Mouse (Mus musculus) bone marrow, adult 2 months (tissue): ENCODE results near the gene C1s1. TPM values are rescaled to one million over a fixed set of nuclear protein-coding genes. Genes with fewer than 3 reads are reported as not detected.
"Not testable (repeated sequence)": the region's sequence is repeated elsewhere in the genome, so short reads cannot be mapped to it uniquely, and the experiment has no call there.

Source experiments
- H3K27ac ChIP-seq: fragments of 200-500 bp; 2 replicates; pipeline ENCODE4 v1.5.1; 2012; ENCODE audit warnings: low read depth, mild to moderate bottlenecking, control low read depth, inconsistent platforms, low read length; ENCODE audit not compliant: control insufficient read depth, poor library complexity, insufficient read depth
- H3K4me1 ChIP-seq: fragments of 200-500 bp; 2 replicates; pipeline ENCODE4 v1.6.1; 2011; ENCODE audit warnings: low read length; ENCODE audit not compliant: control insufficient read depth, insufficient read depth
- H3K4me3 ChIP-seq: fragments of 200-500 bp; replicated peaks from 2 replicates; pipeline ENCODE3; 2011; ENCODE audit warnings: mild to moderate bottlenecking, low read depth, low read length, control low read depth; ENCODE audit not compliant: control insufficient read depth
- CTCF ChIP-seq: fragments of 200-500 bp; IDR thresholded peaks from 2 replicates; pipeline ENCODE4 v1.5.1; 2011; ENCODE audit warnings: low read length, control low read depth; ENCODE audit not compliant: control insufficient read depth, insufficient read depth
- POLR2A ChIP-seq: fragments of 200-500 bp; IDR thresholded peaks from 2 replicates; pipeline ENCODE4 v1.6.1; 2011; ENCODE audit warnings: low read depth, mild to moderate bottlenecking, control low read depth, low read length, borderline replicate concordance; ENCODE audit not compliant: control insufficient read depth
- WGBS: fragments of 180-500 bp; shearing (Covaris S2); methylation state at CpG from one replicate; pipeline ENCODE4 v1.1.7; 2018; 5-methylcytosine and 5-hydroxymethylcytosine counted together
- polyA plus RNA-seq: library from polyadenylated mRNA; stranded (reverse); fragments of >200 nt; gene quantifications from 2 replicates; pipeline ENCODE4 v1.2.4, GENCODE M21; 2011; ENCODE audit warnings: low replicate concordance; ENCODE audit not compliant: missing spikeins, insufficient read depth, insufficient read length

Gene C1s1
- 5.2 and 6.6 TPM in 2 replicates for polyA plus RNA-seq

DNA sequence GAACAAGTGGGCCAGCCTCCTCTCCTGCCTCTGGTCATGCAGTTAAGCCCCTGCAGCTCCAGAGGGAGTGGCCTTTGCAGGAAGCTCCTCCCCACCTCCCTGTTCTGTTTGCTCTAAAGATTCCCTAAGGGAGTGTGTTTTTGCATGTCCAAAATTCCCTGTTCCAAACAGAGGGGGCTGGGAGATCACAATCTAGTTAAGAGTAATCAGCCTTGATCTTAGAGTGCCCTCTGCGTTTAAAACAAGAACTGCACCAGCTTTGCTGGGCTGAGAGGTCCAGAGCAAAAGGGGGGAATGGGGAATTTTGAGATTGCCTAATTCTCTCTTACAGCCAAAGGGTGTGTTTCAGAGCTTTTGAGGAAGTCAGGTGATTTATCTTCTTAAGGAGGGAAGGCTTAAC lies at the start of gene C1s1:
C1s1 (minus strand) TSS at position 76 of the 400 bp plus-strand sequence.
- not testable (repeated sequence) for H3K27ac ChIP-seq, H3K4me1 ChIP-seq, H3K4me3 ChIP-seq
- 0 out of 2 replicates have a peak, but pooled peaks have one; percentile 13 for TF ChIP-seq CTCF
- 0% methylated on average over 1 of the region's 1 CpGs for WGBS

DNA sequence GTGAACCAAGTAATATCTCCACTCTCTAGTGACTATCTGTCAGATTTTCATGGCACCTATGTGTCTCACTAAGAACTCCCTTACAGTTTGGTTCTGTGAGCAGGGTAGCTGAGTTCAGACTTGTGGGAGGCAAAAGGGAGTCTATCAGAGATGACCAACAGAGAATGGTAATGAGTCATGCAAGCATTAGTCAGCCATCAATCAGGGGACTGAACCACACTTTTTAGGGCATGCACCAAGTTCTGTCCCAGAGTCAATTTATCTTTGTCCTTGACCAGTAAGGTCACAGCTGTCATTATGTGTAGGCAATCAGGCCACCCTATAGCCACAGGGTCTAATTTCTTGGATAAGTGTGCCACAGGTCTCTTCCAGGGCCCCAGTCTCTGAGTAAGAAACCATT lies 46.6 kb upstream of the C1s1 start:
- Histone ChIP-seq H3K4me3 (no peak overlapping the region), H3K4me1 (no peaks in the 10 kb centered on the region), H3K27ac (no peak overlapping the region)
- no peak for TF ChIP-seq CTCF
- no peak for TF ChIP-seq POLR2A

DNA sequence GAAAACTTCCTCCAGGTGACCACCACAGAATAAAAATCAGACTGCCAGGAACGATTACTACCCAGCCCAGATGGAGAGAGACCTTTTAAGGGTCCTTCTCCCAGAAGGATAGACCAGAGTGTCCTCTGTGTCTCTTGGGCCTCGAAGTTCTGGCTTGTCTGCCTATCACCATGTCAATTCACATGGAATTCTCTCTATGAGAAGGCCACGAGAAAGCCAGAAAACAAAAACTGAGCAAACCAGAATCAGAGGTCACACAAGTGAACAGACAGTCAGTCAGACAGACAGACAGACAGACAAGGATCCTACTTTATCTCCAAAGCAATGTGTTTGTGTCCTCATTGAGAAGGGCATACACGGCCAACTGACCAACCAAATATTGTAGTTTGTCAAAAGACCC lies 44.1 kb upstream of the C1s1 start:
- Histone ChIP-seq H3K27ac (no peak overlapping the region), H3K4me3 (no peak overlapping the region), H3K4me1 (no peaks in the 10 kb centered on the region)
- no peak for TF ChIP-seq CTCF
- no peak for TF ChIP-seq POLR2A
- 60% methylated on average over 4 of the region's 4 CpGs for WGBS

DNA sequence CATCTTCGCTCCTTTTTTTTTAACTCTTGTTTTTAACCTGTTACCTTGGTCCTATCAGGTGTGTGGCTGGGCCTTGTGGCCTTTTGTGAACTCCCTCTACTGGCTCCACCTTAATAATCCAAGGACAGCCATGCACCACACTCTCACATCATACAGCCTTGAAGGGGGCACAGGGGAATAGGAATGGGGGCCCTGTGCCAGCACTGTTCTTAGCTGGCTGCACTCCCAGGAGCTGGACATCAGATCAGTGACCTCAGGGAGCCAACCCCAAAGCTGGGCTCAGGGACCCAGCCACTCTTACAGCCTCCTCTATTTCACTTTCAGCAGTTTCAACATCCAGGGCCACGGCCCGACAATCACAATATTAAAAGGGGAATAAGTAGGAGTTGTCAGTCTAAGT lies 43.6 kb upstream of the C1s1 start:
- WGBS = 73% methylated on average over 3 of the region's 3 CpGs
- Histone ChIP-seq H3K4me3 (no peak overlapping the region), H3K27ac (no peak overlapping the region), H3K4me1 (no peaks in the 10 kb centered on the region)
- TF ChIP-seq POLR2A = no peak
- TF ChIP-seq CTCF = no peak

DNA sequence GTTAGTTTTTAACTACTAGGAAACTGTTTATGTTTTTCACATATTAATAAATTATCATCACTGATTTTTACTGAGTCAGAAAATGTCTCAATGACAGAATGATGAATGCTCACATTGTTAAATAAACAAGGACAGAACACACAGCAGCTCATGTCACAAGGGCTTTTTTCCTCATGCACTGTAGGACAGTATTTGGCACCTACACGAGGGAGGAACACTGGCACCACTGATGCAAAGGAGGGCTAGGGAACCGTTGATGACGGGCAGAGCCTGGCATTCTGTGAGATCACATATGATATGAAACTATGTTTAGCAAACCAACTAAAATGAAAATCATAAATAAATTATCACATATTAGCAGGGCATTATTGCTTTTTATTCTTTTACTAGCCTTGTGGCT lies 42.8 kb upstream of the C1s1 start:
- Histone ChIP-seq H3K4me1 (no peaks in the 10 kb centered on the region), H3K27ac (no peak overlapping the region), H3K4me3 (no peak overlapping the region)
- TF ChIP-seq POLR2A (no peak), CTCF (no peak)
- 69% methylated on average over 3 of the region's 3 CpGs for WGBS

DNA sequence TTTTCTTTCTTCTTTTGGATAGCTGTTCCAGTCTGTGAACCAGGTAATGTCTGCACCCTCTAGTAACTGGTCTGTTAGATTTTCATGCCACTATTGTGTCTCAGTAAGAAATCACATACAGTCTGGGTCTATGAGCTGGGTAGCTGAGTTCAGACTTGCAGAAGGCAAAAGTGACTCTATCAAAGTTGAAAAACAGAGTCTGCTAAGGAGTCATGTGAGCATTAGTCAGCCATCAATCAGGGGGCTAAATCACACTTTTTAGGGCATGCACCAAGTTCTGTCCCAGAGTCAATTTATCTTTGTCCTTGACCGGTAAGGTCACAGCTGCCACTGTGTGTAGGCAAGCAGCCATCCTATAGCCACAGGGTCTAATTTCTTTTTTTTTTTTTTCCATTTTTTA lies 40.1 kb upstream of the C1s1 start:
- WGBS = 97% methylated on average over 1 of the region's 1 CpGs
- no peaks in the 10 kb centered on the region for H3K4me1 ChIP-seq
- no peak overlapping the region for H3K27ac ChIP-seq
- no peak for TF ChIP-seq CTCF
- TF ChIP-seq POLR2A = no peak
- H3K4me3 ChIP-seq = no peak overlapping the region

DNA sequence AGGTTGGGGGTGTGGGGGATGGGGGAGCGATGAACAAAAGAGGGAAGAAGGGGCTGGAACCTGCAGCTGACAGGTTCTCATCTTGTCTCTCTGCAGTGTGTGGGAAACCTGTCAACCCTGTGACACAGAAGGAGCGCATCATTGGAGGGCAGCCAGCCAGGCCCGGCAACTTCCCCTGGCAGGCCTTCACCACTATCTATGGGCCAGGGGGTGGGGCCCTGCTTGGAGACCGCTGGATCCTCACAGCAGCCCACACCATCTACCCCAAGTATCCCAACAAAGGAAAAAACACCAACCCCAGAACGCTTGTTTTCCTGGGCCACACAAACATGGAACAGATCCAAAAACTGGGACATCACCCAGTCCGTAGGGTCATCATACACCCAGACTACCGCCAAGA lies 38.0 kb upstream of the C1s1 start:
- WGBS = 64% methylated on average over 6 of the region's 7 CpGs
- H3K4me3 ChIP-seq, H3K27ac ChIP-seq, H3K4me1 ChIP-seq: not testable (repeated sequence)

DNA sequence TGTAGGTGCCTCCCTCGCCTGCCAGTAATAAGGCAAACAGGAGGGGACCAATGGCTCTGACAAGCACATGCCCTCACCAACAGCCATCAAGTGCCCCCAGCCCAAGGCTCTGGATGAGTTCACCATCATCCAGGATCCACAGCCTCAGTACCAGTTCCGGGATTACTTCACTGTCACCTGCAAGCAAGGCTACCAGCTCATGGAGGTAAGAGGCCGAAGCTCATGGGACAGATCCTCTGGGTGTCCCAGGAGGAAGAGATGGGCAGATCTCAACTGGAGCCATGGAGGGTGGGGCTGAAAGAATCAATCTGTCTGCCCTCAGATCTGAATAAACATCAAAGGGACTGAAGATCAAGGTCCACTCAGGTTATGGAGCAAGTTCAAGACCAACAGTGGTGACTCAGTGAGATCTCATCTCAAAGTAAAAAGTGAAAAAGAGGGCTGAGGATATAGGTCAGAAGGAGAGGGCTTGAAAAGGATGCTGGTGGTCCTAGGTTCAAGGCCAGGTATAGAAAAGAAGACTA lies 33.1 kb upstream of the C1s1 start:
- not testable (repeated sequence) for H3K4me3 ChIP-seq, H3K4me1 ChIP-seq, H3K27ac ChIP-seq
- 77% methylated on average over 3 of the region's 3 CpGs for WGBS

DNA sequence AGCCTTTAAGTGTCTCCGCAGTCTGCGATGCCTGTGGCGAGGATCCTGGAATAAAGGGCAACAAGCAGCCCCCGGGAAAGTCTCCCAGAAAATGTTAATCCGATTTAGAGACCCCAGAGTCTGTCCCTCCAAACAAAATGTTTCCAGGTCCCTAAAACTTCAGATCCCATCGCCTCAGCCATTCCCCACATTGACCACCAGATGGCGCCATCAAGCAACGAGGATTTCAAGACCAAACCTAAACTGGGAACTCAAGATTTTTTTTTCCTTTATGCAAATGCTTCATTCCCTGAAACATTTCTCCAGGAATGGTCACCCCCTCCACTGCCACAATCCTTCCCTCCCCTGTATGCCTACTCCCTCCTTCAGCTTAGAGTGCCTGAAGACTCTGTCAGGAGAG lies 27.9 kb upstream of the C1s1 start, which contains the start of gene C1rb:
C1rb (plus strand) TSS at position 269 of the 400 bp plus-strand sequence.
- Histone ChIP-seq H3K27ac (no peak within 1 kb of the TSS), H3K4me1 (no peaks in the 10 kb centered on the region), H3K4me3 (no peak within 1 kb of the TSS)
- peak; percentile 75 for TF ChIP-seq CTCF
- no peak for TF ChIP-seq POLR2A
- WGBS = 8% methylated on average over 8 of the region's 8 CpGs

DNA sequence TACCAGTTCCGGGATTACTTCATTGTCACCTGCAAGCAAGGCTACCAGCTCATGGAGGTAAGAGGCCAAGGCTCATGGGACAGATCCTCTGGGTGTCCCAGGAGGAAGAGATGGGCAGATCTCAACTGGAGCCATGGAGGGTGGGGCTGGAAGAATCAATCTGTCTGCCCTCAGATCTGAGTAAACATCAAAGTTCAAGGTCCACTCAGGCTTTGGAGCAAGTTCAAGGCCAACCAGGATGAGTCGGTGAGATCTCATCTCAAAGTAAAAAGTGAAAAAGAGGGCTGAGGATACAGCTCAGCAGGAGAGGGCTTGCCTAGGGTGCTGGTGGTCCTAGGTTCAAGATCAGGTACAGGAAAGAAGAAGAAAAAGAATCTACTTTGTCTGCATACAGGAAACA lies 19.5 kb upstream of the C1s1 start:
- H3K4me1 ChIP-seq, H3K4me3 ChIP-seq, H3K27ac ChIP-seq: not testable (repeated sequence)
- WGBS = 89% methylated on average over 2 of the region's 2 CpGs

DNA sequence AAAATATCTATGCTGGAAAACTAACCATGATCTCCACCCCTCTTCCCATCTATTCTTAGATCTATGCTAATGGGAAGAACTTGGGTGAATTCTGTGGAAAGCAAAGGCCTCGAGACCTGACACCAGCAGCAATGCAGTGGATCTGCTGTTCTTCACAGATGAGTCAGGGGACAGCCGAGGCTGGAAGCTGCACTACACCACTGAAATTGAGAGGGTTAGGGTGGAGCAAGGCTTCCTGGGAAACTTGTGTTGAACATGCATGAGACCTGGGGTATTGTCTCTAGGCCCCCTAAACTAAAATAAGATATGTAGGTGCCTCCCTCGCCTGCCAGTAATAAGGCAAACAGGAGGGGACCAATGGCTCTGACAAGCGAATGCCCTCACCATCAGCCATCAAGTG lies 19.0 kb upstream of the C1s1 start:
- H3K4me3 ChIP-seq, H3K27ac ChIP-seq, H3K4me1 ChIP-seq: not testable (repeated sequence)
- WGBS = 76% methylated on average over 4 of the region's 4 CpGs

DNA sequence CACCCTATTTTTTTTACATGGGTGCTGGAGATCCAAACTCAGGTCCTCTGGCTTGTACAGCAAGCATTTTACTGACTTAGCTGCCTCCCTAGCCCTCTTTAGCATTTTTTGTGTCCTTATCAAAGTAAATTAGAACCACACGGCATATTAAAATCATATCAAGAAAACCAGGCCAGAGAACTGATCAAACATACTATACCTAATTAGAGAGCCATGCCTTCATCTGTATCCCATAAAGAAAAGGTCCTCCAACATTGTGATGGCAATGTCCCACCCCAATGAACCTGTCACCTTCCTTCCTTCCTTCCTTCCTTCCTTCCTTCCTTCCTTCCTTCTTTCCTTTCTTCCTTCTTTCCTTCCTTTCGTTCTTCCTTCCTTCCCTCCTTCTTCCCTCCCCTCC lies 13.8 kb upstream of the C1s1 start:
- not testable (repeated sequence) for H3K4me1 ChIP-seq, H3K4me3 ChIP-seq, H3K27ac ChIP-seq
- 58% methylated on average over 2 of the region's 2 CpGs for WGBS
